Mouse (Mus musculus) CD8-positive naive resting alpha-beta T cell, adult 2 months (primary cell): ENCODE measurements around the gene Hist3h2a.
"Not testable (repeated sequence)": the region's sequence is repeated elsewhere in the genome, so short reads cannot be mapped to it uniquely, and the experiment has no call there.

Experiments used
- DNase-seq, 2 experiments: peaks; one replicate each; pipeline ENCODE4 v3.0.0; 2022; ENCODE audit warnings: low read depth in 2 of 2, low spot score in 2 of 2

Gene Hist3h2a

GRCm38 (mm10) chr11:58947798-58948528 lies 6.5 kb upstream of the Hist3h2a start:
- DNase-seq, result peak in 1 of 2 experiments; percentile 31

- DNase-seq, result peak; percentile 30 to 57
Measured at GRCm38 (mm10) chr11:58948542-58949479, 5.7 kb upstream of the Hist3h2a start, which contains the start of gene Hist3h2ba. Gene Hist3h2ba (plus strand): TSS chr11:58948920.

GRCm38 (mm10) chr11:58949480-58950431 lies 4.7 kb upstream of the Hist3h2a start:
- DNase-seq, result no peak

GRCm38 (mm10) chr11:58951210-58951609 lies 3.3 kb upstream of the Hist3h2a start:
- DNase-seq, result no peak

GRCm38 (mm10) chr11:58953351-58954169 lies 925 bp upstream of the Hist3h2a start:
- no peak for DNase-seq

- DNase-seq, result not testable (repeated sequence)
Measured at GRCm38 (mm10) chr11:58954170-58954419, 390 bp upstream of the Hist3h2a start.

- DNase-seq, result no peak
Measured at GRCm38 (mm10) chr11:58955143-58955867, 820 bp downstream of the Hist3h2a start.

- DNase-seq, result no peak
Measured at GRCm38 (mm10) chr11:58955868-58956257, 1.4 kb downstream of the Hist3h2a start.

- DNase-seq, result no peak
Measured at GRCm38 (mm10) chr11:58957226-58957914, 2.9 kb downstream of the Hist3h2a start.

- no peak for DNase-seq
Measured at GRCm38 (mm10) chr11:58958536-58958935, 4.1 kb downstream of the Hist3h2a start.

- DNase-seq, result no peak
Measured at GRCm38 (mm10) chr11:58959186-58959825, 4.8 kb downstream of the Hist3h2a start.

GRCm38 (mm10) chr11:58959921-58960465 lies 5.5 kb downstream of the Hist3h2a start:
- DNase-seq, result peak; percentile 73 to 76

- no peak for DNase-seq
Measured at GRCm38 (mm10) chr11:58961364-58962177, 7.1 kb downstream of the Hist3h2a start.

GRCm38 (mm10) chr11:58963543-58963942 lies 9.1 kb downstream of the Hist3h2a start:
- DNase-seq, result peak in 1 of 2 experiments; percentile 21

- DNase-seq, result no peak
Measured at GRCm38 (mm10) chr11:58964216-58964615, 9.7 kb downstream of the Hist3h2a start.

- DNase-seq, result no peak
Measured at GRCm38 (mm10) chr11:58965001-58965760, 10.7 kb downstream of the Hist3h2a start.

GRCm38 (mm10) chr11:58967346-58967745 lies 12.9 kb downstream of the Hist3h2a start:
- DNase-seq, result peak; percentile 26 to 61
